Mouse (Mus musculus) liver, adult 2 months (tissue): ENCODE measurements around the gene Rheb. TPM values are rescaled to one million over a fixed set of nuclear protein-coding genes. Genes with fewer than 3 reads are reported as not detected.
"Not testable (repeated sequence)": the region's sequence is repeated elsewhere in the genome, so short reads cannot be mapped to it uniquely, and the experiment has no call there.

Source experiments
- DNase-seq: peaks from one replicate; pipeline ENCODE4 v3.0.0-alpha.2; 2011; ENCODE audit warnings: low read depth, low spot score; ENCODE audit errors: extremely low read depth
- H3K27ac ChIP-seq: fragments of 200-500 bp; replicated peaks from 2 replicates; pipeline ENCODE4 v1.5.1; 2012; ENCODE audit warnings: low read depth, mild to moderate bottlenecking, control low read depth, inconsistent platforms, low read length; ENCODE audit not compliant: insufficient read depth
- H3K27me3 ChIP-seq: fragments of 200-500 bp; 2 replicates; pipeline ENCODE4 v1.6.1; 2012; ENCODE audit warnings: mild to moderate bottlenecking, moderate library complexity, low read length, inconsistent platforms; ENCODE audit not compliant: control insufficient read depth, insufficient read depth
- H3K36me3 ChIP-seq: fragments of 200-500 bp; 2 replicates; pipeline ENCODE4 v1.6.1; 2012; ENCODE audit warnings: low read length, inconsistent platforms; ENCODE audit not compliant: control insufficient read depth, insufficient read depth
- H3K4me1 ChIP-seq: fragments of 200-500 bp; 2 replicates; pipeline ENCODE4 v1.6.1; 2011; ENCODE audit warnings: low read length; ENCODE audit not compliant: control insufficient read depth, insufficient read depth
- H3K4me3 ChIP-seq: fragments of 200-500 bp; 2 replicates; pipeline ENCODE4 v1.5.1; 2011; ENCODE audit warnings: low read depth, mild to moderate bottlenecking, control low read depth, low read length, moderate library complexity; ENCODE audit not compliant: insufficient read depth
- H3K79me2 ChIP-seq: fragments of 200-500 bp; 2 replicates; pipeline ENCODE4 v1.6.1; 2012; ENCODE audit warnings: inconsistent platforms, mild to moderate bottlenecking, low read length, moderate library complexity; ENCODE audit not compliant: control insufficient read depth, insufficient read depth
- H3K9ac ChIP-seq: fragments of 200-500 bp; 2 replicates; pipeline ENCODE4 v1.6.1; 2012; ENCODE audit warnings: low read depth, mild to moderate bottlenecking, control low read depth, inconsistent platforms, low read length
- CTCF ChIP-seq: fragments of 200-500 bp; IDR thresholded peaks from 2 replicates; pipeline ENCODE4 v1.5.1; 2011; ENCODE audit warnings: low read depth, low read length, control low read depth
- POLR2A ChIP-seq: fragments of 200-500 bp; IDR thresholded peaks from 2 replicates; pipeline ENCODE4 v1.6.1; 2011; ENCODE audit warnings: low read length, control low read depth; ENCODE audit not compliant: insufficient read depth; ENCODE audit errors: extremely low read depth
- WGBS: fragments of 180-500 bp; shearing (Covaris S2); methylation state at CpG from one replicate; pipeline ENCODE4 v1.1.7; 2018; 5-methylcytosine and 5-hydroxymethylcytosine counted together
- polyA plus RNA-seq: library from polyadenylated mRNA; depleted of rRNA; stranded (reverse); fragments of >200 nt; gene quantifications from 2 replicates; pipeline ENCODE4 v1.2.3, GENCODE M21; 2012
- total RNA-seq: library from RNA; depleted of rRNA; stranded (reverse); fragments of >200 nt; gene quantifications from 2 replicates; pipeline ENCODE4 v1.2.3, GENCODE M21; 2014

Rheb gene
- total and polyA plus RNA-seq, 2 experiments: 14.8 to 31.7 TPM

DNA sequence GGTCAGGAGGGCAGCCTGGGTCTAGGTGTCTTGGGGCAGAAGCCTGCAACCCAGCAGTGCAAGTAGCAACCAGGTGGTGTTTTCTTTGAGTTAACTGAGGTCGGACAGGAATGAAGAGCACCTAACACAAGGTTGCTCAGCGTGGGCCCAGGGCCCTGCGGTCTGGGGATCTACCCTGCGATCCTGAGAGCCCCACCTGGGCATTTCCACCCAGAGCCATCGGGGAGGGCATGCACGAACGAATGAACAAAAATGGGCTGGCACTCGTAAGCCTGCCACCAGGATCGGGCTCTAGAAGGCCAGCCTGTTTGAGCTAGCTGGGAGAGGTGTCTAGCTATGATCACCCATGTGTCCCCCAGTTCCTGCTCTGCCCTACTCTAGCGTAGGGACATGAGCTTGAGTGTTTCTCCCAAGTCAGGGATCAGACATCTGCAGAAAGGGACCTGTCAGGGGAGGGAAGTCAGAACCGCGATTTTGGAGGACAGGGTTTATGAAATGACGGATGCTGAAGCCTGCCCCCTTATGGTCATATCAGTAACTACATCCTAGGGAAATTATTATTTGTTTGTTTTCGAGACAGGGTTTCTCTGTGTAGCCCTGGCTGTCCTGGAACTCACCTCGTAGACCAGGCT is 62.4 kb downstream of the Rheb start:
- TF ChIP-seq CTCF (peak; percentile 62), POLR2A (no peak)
- H3K27me3 ChIP-seq: no peaks in the 10 kb centered on the region; the same call in 1 of the 2 replicates
- no peak overlapping the region for H3K9ac ChIP-seq
- peaks cover 2% of the 10 kb centered on the region; the same call in 1 of the 2 replicates for H3K4me1 ChIP-seq
- whole genome bisulfite sequencing: 46% methylated on average over 15 of the region's 15 CpGs
- DNase-seq: peak; percentile 19
- no peak overlapping the region for H3K27ac ChIP-seq
- H3K4me3 ChIP-seq: no peak overlapping the region
- no peaks in the 10 kb centered on the region for H3K79me2 ChIP-seq
- H3K36me3 ChIP-seq: no peaks in the 10 kb centered on the region

DNA sequence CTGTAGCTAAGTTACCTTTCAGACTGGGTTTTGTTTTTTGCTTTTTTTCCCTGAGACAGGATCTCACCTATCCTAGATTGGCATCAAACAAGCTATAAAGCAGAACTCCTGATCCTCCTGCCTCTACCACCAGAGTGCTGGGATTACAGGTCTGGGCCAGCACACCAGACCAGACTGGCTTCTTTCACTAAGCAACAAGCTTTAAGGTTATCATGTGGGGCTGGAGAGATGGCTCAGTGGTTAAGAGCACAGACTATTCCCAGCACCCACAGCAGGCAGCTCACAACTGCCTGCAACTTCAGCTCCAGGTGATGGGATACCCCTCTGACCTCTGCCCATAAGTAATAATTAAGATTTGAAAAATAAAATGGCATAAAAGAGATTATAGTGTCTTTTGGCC is 63.1 kb downstream of the Rheb start:
- Histone ChIP-seq H3K27me3 (no peaks in the 10 kb centered on the region; the same call in 1 of the 2 replicates), H3K9ac (no peak overlapping the region), H3K36me3 (no peaks in the 10 kb centered on the region), H3K27ac (no peak overlapping the region), H3K4me3 (no peak overlapping the region), H3K4me1 (peaks cover 2% of the 10 kb centered on the region; the same call in 1 of the 2 replicates), H3K79me2 (no peaks in the 10 kb centered on the region)
- DNase-seq: no peak
- TF ChIP-seq CTCF (no peak), POLR2A (no peak)

DNA sequence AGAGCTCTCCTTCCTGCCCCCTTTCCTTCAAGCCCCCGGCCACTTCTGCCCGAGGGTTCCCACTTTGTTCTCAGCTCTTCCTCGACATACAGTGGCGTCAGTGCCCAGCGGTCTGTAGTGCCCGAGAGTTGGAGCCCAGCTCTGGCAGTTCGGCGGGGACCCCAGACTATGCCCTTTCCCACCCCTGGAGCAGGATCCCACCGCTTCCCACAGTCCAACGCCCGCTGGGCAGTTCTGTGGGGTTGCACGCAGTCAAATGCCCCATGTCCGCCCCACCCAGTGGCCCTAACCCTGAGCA is 63.6 kb downstream of the Rheb start:
- Histone ChIP-seq H3K27ac (no peak overlapping the region), H3K4me1 (peaks cover 2% of the 10 kb centered on the region; the same call in 1 of the 2 replicates), H3K27me3 (no peaks in the 10 kb centered on the region; the same call in 1 of the 2 replicates), H3K9ac (no peak overlapping the region), H3K36me3 (no peaks in the 10 kb centered on the region), H3K4me3 (no peak overlapping the region), H3K79me2 (no peaks in the 10 kb centered on the region)
- TF ChIP-seq POLR2A: no peak
- no peak for TF ChIP-seq CTCF
- 69% methylated on average over 13 of the region's 13 CpGs for WGBS
- no peak for DNase-seq

DNA sequence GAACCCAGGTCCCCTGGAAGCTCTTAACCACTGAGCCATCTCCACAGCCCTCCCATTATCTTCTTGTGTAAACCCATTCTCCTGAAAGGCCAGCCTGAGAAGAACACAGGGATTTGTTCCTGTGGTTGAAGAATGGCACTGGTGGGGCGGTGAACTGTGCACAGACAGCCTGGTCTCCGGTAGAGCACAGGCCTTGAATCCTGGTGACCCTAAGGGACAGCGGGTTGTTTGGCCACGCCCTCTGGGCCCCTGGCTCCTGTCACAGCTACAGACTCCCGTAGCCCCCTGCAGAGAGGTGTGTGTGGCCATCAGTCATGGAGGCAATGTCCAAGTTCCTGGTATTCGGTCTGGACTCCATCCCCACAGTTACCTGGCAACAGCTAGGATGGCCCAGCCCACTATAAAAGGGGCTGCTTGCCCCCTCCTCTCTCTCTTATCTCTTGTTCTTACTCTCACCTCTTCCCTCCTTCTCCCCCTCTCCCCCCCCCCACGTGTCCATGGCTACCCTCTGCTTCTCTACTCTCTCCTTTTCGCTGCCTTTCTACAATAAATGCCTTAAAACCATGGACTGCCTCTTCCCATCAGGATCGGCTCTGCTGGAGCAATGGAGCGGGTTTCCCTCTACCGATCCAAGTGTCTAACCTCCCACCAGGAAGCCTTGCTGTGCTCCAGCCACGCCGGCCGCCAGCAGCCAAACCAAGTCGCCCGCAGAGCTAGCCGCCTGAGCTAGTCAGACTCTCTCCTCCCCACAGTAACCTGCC is 64.2 kb downstream of the Rheb start:
- Histone ChIP-seq H3K4me1 (peaks cover 2% of the 10 kb centered on the region; the same call in 1 of the 2 replicates), H3K79me2 (no peaks in the 10 kb centered on the region), H3K27me3 (no peaks in the 10 kb centered on the region; the same call in 1 of the 2 replicates), H3K4me3 (no peak overlapping the region), H3K9ac (no peak overlapping the region), H3K27ac (no peak overlapping the region), H3K36me3 (no peaks in the 10 kb centered on the region)
- TF ChIP-seq CTCF (no peak), POLR2A (no peak)
- 45% methylated on average over 17 of the region's 17 CpGs for WGBS
- no peak for DNase-seq

DNA sequence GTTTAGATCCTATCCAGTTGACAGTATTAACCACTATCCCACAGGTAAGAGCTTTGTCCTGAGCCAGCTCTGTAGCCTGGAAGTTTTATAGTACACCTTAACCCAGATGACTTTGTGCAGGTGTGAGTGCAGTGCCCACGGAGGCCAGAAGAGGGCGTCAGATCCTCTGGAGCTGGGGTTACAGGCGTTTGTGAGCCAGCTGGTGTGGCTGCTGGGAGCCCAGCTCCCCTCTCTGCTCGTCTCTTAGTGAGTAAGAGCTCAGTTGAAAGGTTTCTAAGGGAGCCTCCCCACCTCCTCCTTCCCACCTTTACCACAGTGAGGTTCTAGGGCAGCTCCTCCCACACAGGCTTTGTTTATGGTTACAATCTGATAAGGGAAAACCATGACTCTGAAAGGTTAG is 65.7 kb downstream of the Rheb start:
- 70% methylated on average over 4 of the region's 4 CpGs for WGBS
- H3K4me3 ChIP-seq: no peak overlapping the region
- no peaks in the 10 kb centered on the region for H3K79me2 ChIP-seq
- H3K4me1 ChIP-seq: peaks cover 2% of the 10 kb centered on the region; the same call in 1 of the 2 replicates
- no peaks in the 10 kb centered on the region; the same call in 1 of the 2 replicates for H3K27me3 ChIP-seq
- no peak overlapping the region for H3K9ac ChIP-seq
- no peak for DNase-seq
- TF ChIP-seq POLR2A (no peak), CTCF (no peak)
- no peak overlapping the region for H3K27ac ChIP-seq
- no peaks in the 10 kb centered on the region for H3K36me3 ChIP-seq

- not testable (repeated sequence) for H3K79me2 ChIP-seq, DNase-seq, H3K27ac ChIP-seq, H3K27me3 ChIP-seq, H3K9ac ChIP-seq, H3K4me3 ChIP-seq, H3K4me1 ChIP-seq, H3K36me3 ChIP-seq
- WGBS: 97% methylated on average over 16 of the region's 16 CpGs
Measured at GRCm38 (mm10) chr5:24774549-24774948, 67.9 kb downstream of the Rheb start.
